Mouse (Mus musculus): ENCODE data around the gene Ncoa1.

Ncoa1 gene

DNA sequence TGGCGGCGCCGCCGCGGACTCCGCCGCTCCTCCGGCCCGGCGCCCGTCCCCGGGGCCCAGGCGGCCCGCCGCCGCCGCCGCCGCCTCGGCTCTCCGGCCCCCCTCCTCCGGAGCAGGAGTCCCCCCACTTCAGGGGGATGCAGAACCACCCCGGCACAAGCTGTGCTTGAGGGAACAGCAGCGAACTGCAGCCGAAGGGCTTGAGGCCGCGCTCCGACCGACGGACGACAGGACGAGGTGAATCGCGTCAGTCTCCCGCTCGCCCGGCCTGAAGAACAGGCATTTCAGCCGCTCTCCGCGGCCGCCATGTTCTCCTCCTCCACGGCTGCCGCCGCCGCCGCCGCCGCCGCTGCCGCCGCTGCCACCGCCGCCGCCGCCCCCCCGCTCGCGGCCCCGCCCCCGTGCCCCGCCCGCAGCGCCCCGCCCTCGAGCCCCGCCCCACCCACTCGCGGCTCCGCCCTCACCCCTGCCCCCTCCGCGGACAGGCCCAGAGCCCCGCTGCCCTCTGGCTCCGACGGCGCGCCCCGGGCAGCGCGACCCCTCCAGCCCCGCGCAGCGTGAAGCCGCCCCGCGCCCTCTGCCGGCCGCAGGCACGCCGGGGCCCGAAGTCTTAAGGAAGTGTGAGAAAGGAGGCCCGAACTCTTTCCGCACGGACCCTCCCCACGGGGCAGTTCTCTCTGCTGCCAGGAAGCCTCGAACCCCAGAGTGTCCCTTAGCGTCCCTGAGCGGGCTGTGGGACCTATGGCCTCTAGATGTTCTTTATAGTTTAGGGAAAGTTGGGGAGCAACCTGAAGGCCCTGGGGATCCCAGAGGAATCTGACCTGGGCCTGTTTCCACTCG is at the start of gene Ncoa1:
TSS of gene Ncoa1 (minus strand) at position 351 of the 840 bp plus-strand sequence.
- peak; percentile 83 for DNase-seq (ENCODE audit: low spot score)

DNA sequence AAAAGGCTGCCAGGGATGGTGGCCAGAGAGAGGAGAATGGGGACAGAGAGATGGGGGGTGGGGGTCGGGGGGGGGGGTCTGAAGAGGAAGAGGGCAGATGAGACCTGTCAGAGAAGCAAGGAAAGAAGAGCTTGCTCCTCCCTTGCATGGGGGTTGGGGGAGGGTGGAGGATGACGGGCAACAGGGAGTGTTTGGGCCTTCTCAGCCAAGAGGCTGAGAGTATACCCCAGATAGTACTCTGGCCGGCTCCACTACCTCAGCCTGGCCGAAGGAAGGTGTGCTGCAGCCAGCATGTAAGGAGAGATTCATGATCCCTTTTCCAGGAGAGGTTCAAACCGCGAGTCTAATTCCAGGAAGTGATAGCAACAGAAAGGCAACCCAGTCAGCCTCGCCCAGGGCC is 47.6 kb upstream of the Ncoa1 start:
- DNase-seq (ENCODE audit: low spot score), result no peak

DNA sequence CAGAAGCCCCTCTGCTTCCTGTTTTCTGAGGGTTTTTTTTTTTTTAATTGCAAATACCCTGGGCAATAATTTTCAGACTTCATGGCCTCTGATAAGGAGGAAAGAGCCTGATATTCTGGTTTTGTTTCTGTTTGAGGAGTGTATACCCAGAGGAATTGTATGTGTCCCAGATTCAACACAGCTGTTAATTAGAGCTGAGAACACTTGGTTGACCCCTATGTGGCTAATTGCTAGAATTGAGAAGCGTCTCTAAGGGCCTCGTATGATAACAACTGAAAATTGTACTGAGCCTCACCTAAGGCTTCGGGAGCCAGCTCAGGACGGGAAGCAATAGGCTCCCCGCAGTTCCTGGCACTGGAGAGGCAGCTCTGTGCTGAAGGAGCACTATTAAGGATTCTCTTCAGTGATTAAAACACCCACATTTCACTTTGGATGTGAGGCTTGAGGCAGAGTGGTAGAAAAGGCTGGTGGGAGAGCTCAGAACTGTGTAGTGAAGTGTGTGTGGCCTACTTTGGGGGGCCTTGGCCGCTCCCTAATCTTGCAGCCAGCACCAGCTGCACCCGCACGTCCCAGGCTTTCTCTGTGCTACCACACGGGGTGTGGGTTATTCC is 46.8 kb upstream of the Ncoa1 start:
- no peak for DNase-seq (ENCODE audit: low spot score)

DNA sequence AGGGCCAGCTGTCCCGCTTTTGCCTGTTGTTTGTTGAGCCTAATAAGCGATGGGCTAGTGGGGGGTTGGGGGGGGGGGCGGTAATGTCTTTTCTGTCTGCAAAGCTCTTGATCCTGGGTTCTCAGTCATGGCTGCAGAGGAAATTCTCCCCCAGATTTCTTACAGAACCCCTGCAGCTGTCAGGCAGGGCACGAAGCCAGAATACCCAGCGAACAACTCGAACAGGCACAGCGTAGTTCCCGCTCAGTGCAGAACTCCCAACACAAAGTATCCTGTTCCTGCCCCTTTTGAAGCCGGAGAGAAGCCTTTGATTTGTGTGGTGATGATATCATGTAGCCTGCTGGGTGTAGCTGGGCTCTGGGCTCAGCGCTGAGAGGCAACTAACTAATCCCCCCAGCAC is 46.2 kb upstream of the Ncoa1 start:
- peak; percentile 42 for DNase-seq (ENCODE audit: low spot score)

DNA sequence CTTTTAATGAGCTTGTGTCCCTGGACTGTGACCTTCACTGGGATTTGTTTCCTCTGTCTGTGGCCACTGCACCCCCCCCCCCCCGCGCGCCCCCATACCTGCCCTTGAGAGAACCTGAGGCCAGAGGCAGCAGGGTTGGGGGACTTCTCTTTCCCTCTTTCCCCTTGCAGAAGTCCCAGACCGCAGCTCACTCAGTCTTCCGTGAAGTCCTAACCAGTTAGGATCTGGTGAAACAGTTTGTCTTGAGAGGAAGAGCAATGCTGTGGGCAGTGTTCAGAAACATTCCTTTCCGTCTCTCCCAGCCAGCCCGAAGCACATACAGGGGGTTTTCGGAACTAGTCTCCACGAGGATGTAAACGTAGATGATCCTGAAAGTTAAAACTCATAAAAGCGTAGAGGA is 42.0 kb upstream of the Ncoa1 start:
- no peak for DNase-seq (ENCODE audit: low spot score)

DNA sequence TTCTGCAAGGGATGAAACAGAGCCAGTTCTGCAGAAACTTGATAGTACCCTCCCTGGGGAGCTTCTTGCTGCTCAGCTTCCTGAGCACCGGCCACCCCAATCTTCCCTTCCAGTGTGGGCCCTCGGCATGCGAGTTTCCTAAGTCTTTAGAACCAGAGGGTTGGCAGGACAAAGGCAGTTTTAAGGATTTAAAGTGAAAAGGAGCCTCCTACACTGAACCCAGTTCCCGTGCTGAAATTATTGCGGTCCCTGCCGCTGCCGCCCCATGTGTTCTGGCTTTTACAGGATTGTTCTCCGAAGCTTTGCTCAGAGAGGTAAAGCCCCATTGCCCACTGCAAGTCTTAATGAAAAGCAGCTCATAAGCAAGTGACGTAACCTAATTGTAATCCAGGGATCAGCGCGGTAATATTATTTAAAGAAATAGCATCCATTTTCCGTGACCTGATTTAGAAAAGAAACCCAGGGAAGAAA is 32.6 kb upstream of the Ncoa1 start:
- no peak for DNase-seq (ENCODE audit: low spot score)

DNA sequence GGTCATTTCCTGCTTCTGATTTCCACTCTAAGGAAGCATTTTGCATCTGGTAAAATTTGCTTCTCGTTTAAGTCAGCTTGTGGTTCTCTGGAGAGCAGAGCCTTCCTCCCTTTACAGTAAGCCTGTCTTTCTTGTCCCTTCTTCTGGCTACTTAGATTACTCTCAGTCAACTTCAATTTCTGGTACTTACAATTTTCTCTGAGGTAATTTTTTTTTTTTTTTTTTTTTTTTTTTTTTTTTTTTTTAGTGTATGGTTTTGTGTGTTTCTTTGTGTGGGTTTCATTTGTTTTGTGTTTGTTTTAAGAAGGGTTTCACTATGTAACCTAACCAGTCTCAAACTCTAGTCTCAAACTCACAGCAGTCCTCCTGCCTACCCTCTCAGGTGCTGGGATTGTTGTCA is 31.2 kb upstream of the Ncoa1 start:
- DNase-seq (ENCODE audit: low spot score), result no peak

DNA sequence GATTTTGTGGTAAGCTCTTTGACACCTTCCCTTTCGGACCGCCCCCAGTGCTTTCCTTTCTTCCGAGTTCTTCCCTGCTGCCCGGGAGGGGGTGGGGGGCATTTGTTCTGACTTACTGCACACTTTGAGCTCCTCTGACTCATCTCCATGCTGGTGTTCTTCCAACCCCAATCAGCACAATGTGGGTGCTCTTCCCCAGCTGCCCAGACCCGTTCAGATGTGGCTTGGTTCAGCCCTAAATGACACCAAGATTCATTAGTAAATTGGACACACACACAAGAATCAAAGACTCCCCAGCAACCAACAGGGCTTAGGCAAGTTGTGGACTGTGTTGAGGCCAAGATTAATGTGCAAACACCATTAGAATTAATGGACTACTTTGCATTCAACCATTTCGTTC is 30.5 kb upstream of the Ncoa1 start:
- no peak for DNase-seq (ENCODE audit: low spot score)

DNA sequence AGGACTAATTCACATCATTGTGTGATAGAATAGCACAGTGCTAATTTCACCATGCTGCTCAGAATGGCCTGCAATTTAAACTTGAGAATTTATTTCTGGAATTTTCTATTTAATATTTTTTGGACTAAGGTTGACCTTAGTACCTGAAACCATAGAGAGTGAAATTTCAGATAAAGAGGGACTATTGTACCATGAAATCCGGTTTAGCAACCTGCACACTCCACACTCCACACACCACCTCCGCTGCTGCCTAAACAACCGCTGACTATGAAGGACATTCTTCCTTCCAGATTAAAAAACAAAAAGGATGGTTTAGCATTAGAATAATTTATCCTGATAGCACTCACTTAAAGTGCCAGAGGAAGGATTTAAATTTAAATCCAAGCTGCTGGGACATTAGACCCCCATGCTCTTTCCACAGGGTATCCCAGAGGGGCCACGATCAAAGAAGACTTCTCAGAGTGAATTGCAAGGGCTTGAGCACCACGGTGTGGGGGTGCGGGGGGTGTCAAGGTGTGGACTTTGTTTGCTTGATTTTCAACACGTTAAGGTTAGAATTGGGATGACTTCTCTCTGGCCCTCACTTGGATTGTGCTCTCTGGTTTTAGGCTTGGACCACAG is 29.9 kb upstream of the Ncoa1 start:
- no peak for DNase-seq (ENCODE audit: low spot score)

DNA sequence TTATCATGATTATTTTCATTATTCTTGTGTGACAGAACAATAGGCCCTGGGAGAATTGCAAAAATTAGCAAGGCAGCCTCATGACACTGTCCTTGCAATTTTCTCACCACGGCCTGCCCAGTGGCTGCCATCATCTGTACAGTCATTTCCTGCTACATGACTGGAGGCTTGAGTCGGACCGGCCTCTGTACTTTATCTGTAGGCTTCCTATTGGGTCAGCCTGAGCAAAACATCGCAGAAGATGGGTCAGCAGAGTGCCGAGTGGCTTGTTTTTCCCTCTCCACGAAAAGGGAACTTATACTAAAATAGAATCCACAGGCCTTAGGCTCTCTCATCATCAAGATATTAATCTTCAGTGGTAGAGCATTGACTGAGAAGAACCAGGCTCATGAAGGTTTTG is 28.3 kb upstream of the Ncoa1 start:
- no peak for DNase-seq (ENCODE audit: low spot score)

DNA sequence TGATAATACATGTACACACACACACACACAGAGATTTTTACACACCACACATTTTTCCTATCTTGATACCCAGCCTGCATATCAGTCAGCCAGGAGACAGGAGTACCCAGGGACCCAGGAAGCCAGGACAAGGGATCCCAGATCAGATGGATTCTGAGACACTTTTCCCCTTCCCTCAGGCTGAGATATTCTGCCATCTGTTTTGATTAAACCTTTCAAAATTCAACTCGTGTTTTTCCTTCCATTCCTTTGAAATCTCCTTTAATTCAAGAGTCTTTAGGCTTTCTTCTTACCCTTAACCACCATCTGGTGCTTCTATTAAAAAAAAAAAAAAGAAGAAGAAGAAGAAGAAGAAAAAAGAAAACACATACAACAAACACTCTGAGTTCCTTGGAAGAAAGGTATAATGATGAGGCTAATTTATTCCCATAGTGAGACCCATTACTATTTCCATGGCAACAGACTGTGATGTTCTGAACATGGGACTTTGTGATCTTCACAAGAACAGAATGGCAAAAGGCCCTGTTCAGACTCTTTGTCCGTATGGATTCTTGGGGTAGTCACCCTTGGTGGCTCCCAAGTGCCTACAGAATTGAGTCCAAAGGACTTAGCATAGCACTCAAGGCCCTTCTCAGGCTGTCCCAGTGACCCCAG is 26.8 kb upstream of the Ncoa1 start:
- no peak for DNase-seq (ENCODE audit: low spot score)

DNA sequence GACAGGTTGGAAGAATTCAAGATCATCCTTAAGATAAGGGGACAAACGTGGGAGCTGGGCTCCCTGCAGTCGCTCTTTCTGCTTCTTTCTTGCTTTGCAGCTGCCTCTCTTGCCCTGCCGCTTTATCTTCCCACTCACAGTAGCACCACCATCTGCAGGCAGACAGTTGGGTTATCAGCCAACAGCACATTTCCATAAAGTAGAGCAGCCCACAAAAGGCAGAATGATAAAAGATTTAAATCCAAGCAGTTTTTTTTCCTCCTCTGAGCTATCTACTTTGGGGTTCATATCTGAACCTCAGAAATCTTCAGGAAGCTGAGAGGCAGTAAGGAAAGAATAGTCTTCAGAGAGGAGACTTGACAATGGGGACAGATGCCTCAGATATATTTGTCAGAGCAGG is 24.9 kb upstream of the Ncoa1 start:
- no peak for DNase-seq (ENCODE audit: low spot score)

DNA sequence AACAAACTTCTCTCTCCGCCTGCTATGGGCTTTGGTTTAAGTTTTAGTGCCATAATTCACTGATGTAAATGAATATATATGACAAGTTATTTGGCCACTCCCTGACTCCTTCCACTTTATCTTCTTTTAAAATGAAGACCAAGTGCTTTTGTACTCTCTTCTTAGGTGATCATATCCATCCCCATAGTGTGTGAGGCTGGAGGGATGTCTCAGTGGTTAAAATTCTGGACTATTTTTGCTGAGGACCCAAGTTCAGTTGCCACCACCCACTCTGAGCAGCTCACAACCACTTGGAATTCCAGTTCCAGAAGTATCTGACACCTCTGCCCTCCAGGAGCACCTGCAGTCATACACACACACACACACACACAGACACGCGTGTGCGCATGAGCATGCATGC is 23.5 kb upstream of the Ncoa1 start:
- no peak for DNase-seq (ENCODE audit: low spot score)

DNA sequence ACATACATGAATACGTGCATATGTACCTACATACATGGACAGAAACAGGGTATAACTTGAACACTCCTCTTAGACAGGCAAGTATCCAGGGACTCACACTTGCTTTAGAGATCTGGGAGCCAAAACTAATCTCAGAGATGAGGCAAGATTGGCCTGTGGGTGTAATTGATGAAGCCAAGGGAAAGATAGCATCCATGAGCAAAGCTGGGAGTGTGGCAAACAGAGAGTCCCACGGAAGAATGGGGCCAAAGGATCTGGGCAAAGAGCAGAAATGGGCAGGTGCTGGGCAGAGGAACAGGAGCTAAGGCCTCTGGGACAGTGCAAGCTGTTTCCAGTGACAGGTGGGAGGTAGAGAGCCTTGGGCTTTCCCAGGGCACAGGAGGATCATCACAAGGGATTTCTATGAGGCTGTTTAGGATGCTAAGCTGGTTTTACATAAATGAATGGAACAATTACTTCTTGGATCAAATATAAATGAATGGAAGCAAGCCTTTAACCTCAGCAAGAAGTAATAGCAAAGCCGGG is 22.7 kb upstream of the Ncoa1 start:
- no peak for DNase-seq (ENCODE audit: low spot score)

DNA sequence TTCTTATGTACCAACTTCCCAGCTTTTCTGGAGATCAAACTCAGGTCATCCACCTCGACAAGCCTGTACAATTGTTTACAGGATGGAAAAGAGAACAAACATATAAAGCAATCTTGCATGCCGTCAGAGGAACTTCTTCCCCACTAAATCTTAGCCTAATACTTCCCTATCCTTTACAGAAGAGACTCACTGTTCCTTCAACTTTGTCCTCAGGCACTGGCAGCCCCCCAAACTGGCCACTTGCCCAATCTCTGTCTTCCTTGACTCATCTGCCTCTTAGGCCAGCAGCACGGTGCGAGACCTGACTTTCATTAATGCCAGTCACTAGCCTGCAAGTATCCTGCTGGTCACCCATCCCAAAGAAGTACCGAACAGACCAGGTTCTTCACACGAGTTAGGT is 11.4 kb upstream of the Ncoa1 start:
- peak; percentile 52 for DNase-seq (ENCODE audit: low spot score)

DNA sequence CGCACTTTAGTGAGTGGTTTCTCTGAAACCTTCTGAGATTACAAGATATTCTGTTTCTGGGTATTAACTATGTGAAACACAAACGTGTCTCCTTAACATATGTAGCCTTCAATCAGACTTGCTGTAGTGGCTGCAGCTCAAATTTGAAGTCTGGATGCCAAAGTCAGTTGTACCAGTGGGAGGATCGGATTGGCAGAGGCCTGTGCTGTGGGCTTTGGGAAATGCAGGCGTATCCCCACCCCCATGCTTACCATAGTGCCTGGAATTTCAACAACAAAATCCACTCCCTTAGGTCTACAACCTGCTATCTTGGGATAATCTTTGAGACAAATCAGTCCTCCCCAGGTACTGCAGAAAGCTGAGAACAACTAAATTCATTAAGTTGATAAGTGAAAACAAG is 6.4 kb upstream of the Ncoa1 start:
- DNase-seq (ENCODE audit: low spot score), result no peak

DNA sequence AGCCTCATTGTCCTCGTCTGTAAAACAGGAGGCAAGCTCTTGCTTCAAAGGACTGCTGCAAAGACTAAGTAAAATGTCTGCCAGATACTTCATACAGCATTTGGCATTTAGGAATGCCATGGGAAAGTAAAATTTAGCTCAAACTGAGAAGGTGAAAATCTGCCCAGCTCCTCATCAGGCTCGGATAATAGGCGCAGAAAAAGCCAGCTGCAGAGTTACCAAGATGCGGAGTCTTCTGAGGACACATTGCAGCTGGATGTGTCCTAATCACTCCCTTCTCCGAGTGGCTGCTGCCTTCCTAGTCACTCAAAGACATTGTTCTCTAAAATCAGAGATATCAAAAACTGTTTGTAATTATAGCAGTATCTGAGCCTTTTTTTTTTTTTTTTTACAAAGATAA is 4.7 kb upstream of the Ncoa1 start:
- DNase-seq (ENCODE audit: low spot score), result no peak

DNA sequence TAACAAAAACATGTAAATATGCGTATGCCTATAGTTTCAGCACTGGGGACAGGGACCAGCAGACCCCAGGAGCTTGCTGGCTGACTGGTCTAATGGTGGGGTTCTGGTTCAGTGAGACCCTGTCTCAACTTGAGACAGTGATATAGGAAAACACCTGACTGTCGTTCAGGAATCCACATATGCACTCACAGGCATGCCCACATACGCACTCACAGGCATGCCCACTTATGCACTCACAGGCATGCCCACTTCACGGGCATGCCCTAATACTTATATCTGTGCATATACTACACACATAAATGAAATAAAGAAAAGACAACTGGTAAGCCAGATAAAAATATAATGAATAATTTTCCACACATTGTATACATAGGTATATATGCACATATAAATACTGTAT is 3.3 kb upstream of the Ncoa1 start:
- DNase-seq (ENCODE audit: low spot score), result no peak

DNA sequence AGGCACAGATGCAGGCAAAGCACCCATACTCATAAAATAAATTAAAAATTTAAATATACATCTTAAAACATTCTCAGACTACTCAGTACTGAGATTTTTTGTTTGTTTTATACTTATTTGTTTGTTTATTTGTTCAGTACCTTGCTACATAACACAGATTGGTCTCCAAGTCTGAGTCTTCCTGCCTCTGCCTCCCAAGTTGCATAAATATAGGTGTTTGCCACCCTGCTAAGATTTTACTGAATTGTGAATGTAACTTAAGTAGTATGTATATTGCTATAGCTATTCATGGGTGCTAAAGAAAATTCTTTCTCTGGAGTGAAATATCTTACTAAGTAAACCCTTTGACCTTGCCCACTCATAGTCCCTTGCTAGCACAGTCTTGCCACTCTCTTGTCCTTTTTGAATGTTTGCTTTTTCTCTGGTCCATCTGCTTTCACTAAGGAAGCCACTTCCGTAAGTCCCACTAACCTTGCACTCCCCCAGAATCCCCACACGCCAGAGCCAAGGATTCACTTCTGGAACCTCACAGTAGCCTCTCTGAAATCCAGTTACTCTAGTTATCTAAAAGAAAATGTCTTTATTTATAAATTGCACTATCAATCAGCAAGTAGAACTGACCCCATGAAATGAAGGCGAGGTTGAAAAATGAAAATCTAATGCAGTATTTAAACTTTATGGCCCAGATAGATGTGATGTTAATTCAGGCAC is 2.3 kb upstream of the Ncoa1 start:
- no peak for DNase-seq (ENCODE audit: low spot score)

DNA sequence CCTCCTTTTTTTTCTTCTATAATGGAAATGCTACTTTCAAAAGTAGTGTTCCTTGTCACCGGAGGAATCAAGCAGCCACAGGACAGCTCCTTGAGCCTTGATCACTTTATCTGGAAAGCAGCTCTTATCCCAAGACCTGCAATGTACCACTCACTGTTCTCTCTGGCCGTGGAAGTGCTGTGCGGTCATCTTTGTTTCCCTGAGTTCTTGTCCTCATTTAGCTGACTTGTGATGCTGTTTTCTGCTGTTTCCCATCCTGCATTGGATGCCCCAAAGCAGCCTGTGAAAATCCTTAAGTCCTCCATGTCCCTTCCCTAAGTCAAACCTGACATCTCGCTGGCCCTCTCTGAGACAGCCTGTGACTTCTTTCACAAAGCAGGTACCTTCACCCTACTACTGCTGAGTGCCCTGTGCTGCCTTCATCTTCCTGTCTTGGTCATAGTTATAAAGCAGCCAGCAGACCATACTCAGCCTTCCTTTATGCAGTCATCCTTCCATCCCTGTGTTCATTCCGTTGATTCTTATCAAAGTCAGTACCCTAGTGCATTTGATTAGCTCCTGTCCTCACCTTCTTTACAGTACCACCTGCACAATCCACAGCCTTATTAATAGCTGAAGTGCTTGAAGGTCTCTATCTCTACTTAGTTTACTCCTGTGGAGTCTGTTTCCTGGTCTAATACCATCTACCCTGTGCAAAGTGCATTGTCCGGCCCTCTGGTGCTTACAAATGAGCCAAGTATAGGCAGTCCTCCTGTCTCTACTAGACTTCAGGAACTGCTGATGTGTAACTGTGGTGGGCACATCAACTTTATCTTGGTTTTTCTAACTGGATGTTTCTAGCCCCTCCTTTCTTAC is 1.2 kb upstream of the Ncoa1 start:
- DNase-seq (ENCODE audit: low spot score), result no peak

DNA sequence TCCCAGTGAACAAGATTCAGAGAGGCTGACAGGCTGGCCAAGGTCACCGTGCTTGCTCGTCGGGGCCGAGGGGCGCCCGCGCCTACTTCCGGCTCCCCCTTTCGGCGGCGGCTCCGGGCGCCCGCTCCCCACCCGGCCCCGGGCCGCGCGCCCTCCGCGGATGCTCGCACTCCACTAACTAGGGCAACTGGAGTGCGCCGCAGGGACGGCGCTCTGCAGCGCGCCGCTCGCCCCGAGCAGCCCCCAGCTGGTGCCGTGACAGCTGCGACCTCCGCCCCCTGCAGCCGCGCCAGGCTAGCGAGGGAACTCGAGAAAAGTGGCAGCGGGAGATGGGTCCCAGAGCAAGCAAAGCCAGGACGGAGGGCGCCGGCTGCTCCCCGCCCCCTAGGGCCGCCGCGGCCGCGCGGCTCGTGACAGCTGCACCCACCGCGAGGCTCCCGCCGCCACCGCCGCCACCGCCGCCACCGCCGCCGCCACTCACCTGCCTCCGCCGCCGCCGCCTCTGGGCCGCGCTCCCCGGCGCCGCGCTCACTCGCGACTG is 621 bp downstream of the Ncoa1 start:
- DNase-seq (ENCODE audit: low spot score), result peak; percentile 59

Data from ovary, postnatal 36 days (tissue).